Mouse (Mus musculus): ENCODE measurements around the gene Npb.

- TF ChIP-seq EP300 (IDR thresholded peaks at IDR 0.05; ENCODE audit: low read depth) = no peak
- no peak for TF ChIP-seq CTCF (IDR thresholded peaks at IDR 0.05; ENCODE audit: low read depth)
Measured at GRCm38 (mm10) chr11:120610477-120611046, 2.3 kb downstream of the Npb start.

Measured in liver, postnatal 0 days (tissue).